In genomic region chr8:79078556-79079195, GRCm38 (mm10) we compare ENCODE assay signal across 10 mouse cellular contexts. TPM values are rescaled to one million over a fixed set of nuclear protein-coding genes. Genes with fewer than 3 reads are reported as not detected.
DNase-seq lines count a peak whose midpoint lies in the region; ATAC-seq and TF ChIP-seq lines count a peak whose summit lies in the region.
"Had no signal": no experiment of that assay in that cellular context is flagged by ENCODE, and none has a peak within 500 bp of the region (broad histone marks: within the 10 kb centered on the region; RNA-seq: fewer than 3 reads in every experiment).

No protein-coding gene starts in this region.

- peak overlapping the region; percentile 2; the same call in 1 of the 2 replicates for H3K27ac ChIP-seq in lung, embryonic 14.5 days (ENCODE audit: low read depth)
- H3K27ac ChIP-seq in hindbrain, embryonic 13.5 days: peak overlapping the region; percentile 83
- peak overlapping the region; percentile 86 for H3K27ac ChIP-seq in midbrain, embryonic 14.5 days (replicated peaks; ENCODE audit: low read depth, low read length)

- no peak for ATAC-seq in lung, embryonic 14.5 days (ENCODE audit: insufficient read depth)
- peak; percentile 32; the same call in 1 of the 2 replicates for ATAC-seq in hindbrain, embryonic 13.5 days (ENCODE audit: low FRiP score)
- ATAC-seq in midbrain, embryonic 14.5 days (ENCODE audit: low FRiP score, low TSS enrichment): peak; percentile 64; the same call in 1 of the 2 replicates

- peaks cover 48% of the 10 kb centered on the region for H3K36me3 ChIP-seq in lung, embryonic 14.5 days (ENCODE audit: insufficient read depth)
- H3K36me3 ChIP-seq in hindbrain, embryonic 13.5 days: peaks cover 29% of the 10 kb centered on the region
- H3K36me3 ChIP-seq in midbrain, embryonic 14.5 days (ENCODE audit: control insufficient read depth, insufficient read depth, low read length): peaks cover 11% of the 10 kb centered on the region

- 62% methylated on average over 11 of the region's 11 CpGs for WGBS in lung, embryonic 14.5 days
- 9% methylated on average over 11 of the region's 11 CpGs for whole genome bisulfite sequencing in hindbrain, embryonic 13.5 days
- WGBS in midbrain, embryonic 14.5 days: 6% methylated on average over 11 of the region's 11 CpGs

- TF ChIP-seq CTCF in lung, embryonic 14.5 days (IDR thresholded peaks at IDR 0.05; ENCODE audit: low read depth): no peak

- no peak overlapping the region for H3K4me2 ChIP-seq in lung, embryonic 14.5 days
- peak overlapping the region; percentile 20 for H3K4me2 ChIP-seq in hindbrain, embryonic 13.5 days
- H3K4me2 ChIP-seq in midbrain, embryonic 14.5 days (ENCODE audit: low read length): peak overlapping the region; percentile 31

- no peaks in the 10 kb centered on the region for H3K27me3 ChIP-seq in lung, embryonic 14.5 days (ENCODE audit: insufficient read depth, low read length)
- H3K27me3 ChIP-seq in hindbrain, embryonic 13.5 days: no peaks in the 10 kb centered on the region
- no peaks in the 10 kb centered on the region for H3K27me3 ChIP-seq in midbrain, embryonic 14.5 days (ENCODE audit: control insufficient read depth, insufficient read depth, low read length)

- H3K4me1 ChIP-seq in lung, embryonic 14.5 days (ENCODE audit: insufficient read depth): peaks cover 12% of the 10 kb centered on the region; the same call in 1 of the 2 replicates
- H3K4me1 ChIP-seq in hindbrain, embryonic 13.5 days (replicated peaks): peaks cover 57% of the 10 kb centered on the region
- peaks cover 30% of the 10 kb centered on the region for H3K4me1 ChIP-seq in midbrain, embryonic 14.5 days (ENCODE audit: control insufficient read depth, insufficient read depth, low read length)

- no peak overlapping the region for H3K4me3 ChIP-seq in lung, embryonic 14.5 days (ENCODE audit: low read depth, low read length)
- H3K4me3 ChIP-seq in hindbrain, embryonic 13.5 days: no peak overlapping the region
- H3K4me3 ChIP-seq in midbrain, embryonic 14.5 days (replicated peaks; ENCODE audit: low read depth, low read length): no peak overlapping the region

- DNase-seq in lung, embryonic 14.5 days: no peak
- DNase-seq in lung, adult 18-20 months: no peak
- peak; percentile 71 for DNase-seq in midbrain, embryonic 14.5 days
- DNase-seq in adrenal gland, adult 8-10 months: no peak
- DNase-seq in right cerebral cortex, postnatal 25 days: no peak
- no peak for DNase-seq in heart, postnatal 36 days
- no peak for DNase-seq in cerebellum, adult 8-10 months
- DNase-seq: kidney, postnatal 14 days; lung, postnatal 10 days had no signal

- H3K9me3 ChIP-seq in lung, embryonic 14.5 days (ENCODE audit: low read depth, low read length): no peaks in the 10 kb centered on the region
- H3K9me3 ChIP-seq in hindbrain, embryonic 13.5 days: no peaks in the 10 kb centered on the region
- H3K9me3 ChIP-seq in midbrain, embryonic 14.5 days (ENCODE audit: control insufficient read depth, low read length): no peaks in the 10 kb centered on the region

- H3K9ac ChIP-seq in lung, embryonic 14.5 days: no peak overlapping the region
- peak overlapping the region; percentile 43; the same call in 1 of the 2 replicates for H3K9ac ChIP-seq in hindbrain, embryonic 13.5 days
- H3K9ac ChIP-seq in midbrain, embryonic 14.5 days (replicated peaks; ENCODE audit: low read length): 0 out of 2 replicates have a peak overlapping the region, but pooled peaks have one; percentile 20

- intact Hi-C loops in heart, postnatal 36 days (cut with DNase I): no loop called here

RNA-seq across cellular contexts. Expression of gene Zfp827, which starts 50.4 kb away (rescaled TPM):
- 9.5 and 10.1 TPM in 2 replicates for polyA plus RNA-seq in lung, embryonic 14.5 days (2014; fragmentation: Nextera tagmentation; extraction: Ambion mirVana)
- polyA plus RNA-seq in hindbrain, embryonic 13.5 days (2015; fragmentation: Nextera tagmentation; extraction: Ambion mirVana): 12.5 and 12.7 TPM in 2 replicates
- 15.3 and 20.2 TPM in 2 replicates for polyA plus RNA-seq in midbrain, embryonic 14.5 days (2014; fragmentation: Nextera tagmentation; extraction: Ambion mirVana)
- total RNA-seq in adrenal gland, adult 8-10 months (2022): 10 to 100 TPM in 3 of 4 experiments, 1 to 10 TPM in 1; 7.6 to 16.8 (median 13.6) TPM
- total RNA-seq in heart, postnatal 36 days (2021): 10 to 100 TPM in 1 of 2 experiments, 1 to 10 TPM in 1; 10.0 to 17.2 TPM

Comparison
In these comparisons a context has a peak if more than half of its experiments do, and no peak if none do; other contexts are left out.
1. H3K27ac ChIP-seq: peak in every context shown above with its lines; median percentile 86 in midbrain, embryonic 14.5 days; 83 in hindbrain, embryonic 13.5 days; 2 in lung, embryonic 14.5 days.